Mouse (Mus musculus) bone marrow macrophage, adult 2 months (primary cell): Measurements from ENCODE around the gene Rbx1.

Experiments
- CTCF ChIP-seq: IDR thresholded peaks from 2 replicates; pipeline ENCODE4 v1.5.1; 2012; ENCODE audit warnings: low read depth, mild to moderate bottlenecking, low read length, moderate library complexity
- POLR2A ChIP-seq: IDR thresholded peaks from 2 replicates; pipeline ENCODE4 v1.6.1; 2012; ENCODE audit warnings: mild to moderate bottlenecking, low read depth, low read length, borderline replicate concordance

DNA sequence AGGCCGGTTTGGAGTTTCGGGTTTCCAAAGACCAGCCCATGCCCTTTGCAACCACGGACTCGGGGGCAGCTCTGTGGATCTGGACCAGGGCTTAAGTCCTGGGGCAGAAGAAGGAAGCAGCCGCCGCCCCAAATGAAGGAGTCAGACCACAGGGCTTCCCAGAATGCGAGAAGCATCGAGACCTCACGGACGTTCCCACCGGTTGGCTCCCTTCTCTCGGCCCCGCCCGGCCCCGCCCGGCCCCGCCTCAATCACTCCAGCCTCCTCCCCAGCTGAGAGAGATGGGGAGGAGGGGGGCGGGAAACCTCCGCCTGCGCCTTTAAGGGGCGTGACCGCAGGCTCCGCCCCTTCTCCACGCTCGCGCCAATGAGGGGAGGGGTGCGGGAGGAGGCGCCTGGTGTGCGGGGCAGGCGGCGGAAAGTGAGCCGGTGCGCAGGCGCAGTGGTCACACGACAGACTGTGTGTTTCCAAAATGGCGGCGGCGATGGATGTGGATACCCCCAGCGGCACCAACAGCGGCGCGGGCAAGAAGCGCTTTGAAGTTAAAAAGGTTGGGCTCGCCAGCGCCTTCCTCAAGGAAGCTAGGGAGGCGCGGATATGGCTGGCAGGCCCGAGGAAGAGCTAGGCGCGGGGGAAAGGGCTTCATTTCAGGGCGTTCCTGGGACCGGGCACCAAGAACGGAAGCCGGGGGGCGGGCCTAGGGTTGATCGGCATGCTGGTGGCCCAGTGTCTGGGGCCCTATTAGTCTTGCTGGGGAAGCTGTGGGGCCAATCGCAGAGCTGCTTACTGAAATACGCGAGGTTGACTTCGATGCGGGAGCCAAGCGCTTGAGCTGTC, at the start of gene Rbx1:
- TF ChIP-seq POLR2A: peak; percentile 70; the same call in 1 of the 2 replicates
- no peak for TF ChIP-seq CTCF
